Mouse (Mus musculus) MEL (cell line): Measurements from ENCODE around the gene Necab2. TPM values are rescaled to one million over a fixed set of nuclear protein-coding genes. Genes with fewer than 3 reads are reported as not detected.

Source experiments
- DNase-seq: peaks from one replicate; pipeline ENCODE4 v3.0.0; 2011; ENCODE audit warnings: low read depth, low spot score
- H3K27ac ChIP-seq: 2 replicates; pipeline ENCODE4 v1.5.1; 2012; ENCODE audit warnings: low read depth, mild to moderate bottlenecking, control low read depth, low read length, moderate library complexity; ENCODE audit not compliant: control insufficient read depth
- H3K27me3 ChIP-seq, 2 experiments: fragments of 150-350 bp in 1 of 2; sonication (generic) in 1 of 2; 2 replicates each; pipeline ENCODE4 v1.6.1; 2012; ENCODE audit warnings: low read length in 2 of 2, mild to moderate bottlenecking in 2 of 2, improper control_type of control experiment in 1 of 2, moderate library complexity in 1 of 2; ENCODE audit not compliant: insufficient read depth in 2 of 2, control insufficient read depth in 1 of 2
- H3K36me3 ChIP-seq, 2 experiments: 2 replicates each; pipeline ENCODE4 v1.6.1; 2012 to 2014; ENCODE audit warnings: low read length in 2 of 2, improper control_type of control experiment in 1 of 2, inconsistent platforms in 1 of 2, mild to moderate bottlenecking in 1 of 2; ENCODE audit not compliant: insufficient read depth in 2 of 2, control insufficient read depth in 1 of 2
- H3K4me1 ChIP-seq, 2 experiments: fragments of 150-350 bp in 1 of 2; sonication (generic) in 1 of 2; 2 replicates each; pipeline ENCODE4 v1.6.1; 2012; ENCODE audit warnings: low read length in 2 of 2, improper control_type of control experiment in 1 of 2, mild to moderate bottlenecking in 1 of 2; ENCODE audit not compliant: insufficient read depth in 2 of 2, control insufficient read depth in 1 of 2
- H3K4me3 ChIP-seq, 2 experiments: fragments of 150-350 bp in 1 of 2; sonication (generic) in 1 of 2; 2 replicates each; pipeline ENCODE4 v1.5.1; 2012; ENCODE audit warnings: low read depth in 2 of 2, low read length in 2 of 2, mild to moderate bottlenecking in 2 of 2, moderate library complexity in 2 of 2, control low read depth in 1 of 2, improper control_type of control experiment in 1 of 2; ENCODE audit not compliant: control insufficient read depth in 1 of 2, insufficient read depth in 1 of 2
- H3K79me2 ChIP-seq: 2 replicates; pipeline ENCODE4 v1.6.1; 2012; ENCODE audit warnings: mild to moderate bottlenecking, low read length, moderate library complexity; ENCODE audit not compliant: control insufficient read depth, poor library complexity, insufficient read depth
- H3K9ac ChIP-seq: 2 replicates; pipeline ENCODE4 v1.6.1; 2012; ENCODE audit warnings: low read depth, mild to moderate bottlenecking, control low read depth, low read length, moderate library complexity; ENCODE audit not compliant: control insufficient read depth, poor library complexity, severe bottlenecking
- H3K9me3 ChIP-seq: fragments of 150-350 bp; sonication (generic); replicated peaks from 2 replicates; pipeline ENCODE4 v1.6.1; 2012; ENCODE audit warnings: mild to moderate bottlenecking, low read length, improper control_type of control experiment, moderate library complexity; ENCODE audit not compliant: insufficient read depth
- BHLHE40 ChIP-seq: IDR thresholded peaks from 2 replicates; pipeline ENCODE4 v1.6.1; 2012; ENCODE audit warnings: low read depth, mild to moderate bottlenecking, inconsistent platforms, low read length, improper control_type of control experiment, borderline replicate concordance
- CHD1 ChIP-seq: IDR thresholded peaks from 2 replicates; pipeline ENCODE4 v1.6.1; 2012; ENCODE audit warnings: low read depth, mild to moderate bottlenecking, inconsistent platforms, low read length, improper control_type of control experiment
- E2F4 ChIP-seq: IDR thresholded peaks from 2 replicates; pipeline ENCODE4 v1.6.1; 2011; ENCODE audit warnings: low read depth, low read length, improper control_type of control experiment, borderline replicate concordance
- ETS1 ChIP-seq: IDR thresholded peaks from 2 replicates; pipeline ENCODE4 v1.6.1; 2012; ENCODE audit warnings: low read depth, mild to moderate bottlenecking, inconsistent platforms, low read length, improper control_type of control experiment, moderate library complexity
- GABPA ChIP-seq: IDR thresholded peaks from 2 replicates; pipeline ENCODE4 v1.6.1; 2012; ENCODE audit warnings: low read depth, mild to moderate bottlenecking, inconsistent platforms, low read length, improper control_type of control experiment, moderate library complexity
- GATA1 ChIP-seq: IDR thresholded peaks from 2 replicates; pipeline ENCODE4 v1.6.1; 2011; ENCODE audit warnings: low read depth, low read length, improper control_type of control experiment
- MAZ ChIP-seq: IDR thresholded peaks from 2 replicates; pipeline ENCODE4 v1.6.1; 2012; ENCODE audit warnings: low read depth, mild to moderate bottlenecking, inconsistent platforms, low read length, improper control_type of control experiment
- MEF2A ChIP-seq: IDR thresholded peaks from 2 replicates; pipeline ENCODE4 v1.6.1; 2014; ENCODE audit warnings: low read depth, mild to moderate bottlenecking, inconsistent platforms, low read length, improper control_type of control experiment; ENCODE audit not compliant: poor library complexity, insufficient replicate concordance, severe bottlenecking; ENCODE audit errors: extremely low read depth
- MXI1 ChIP-seq: IDR thresholded peaks from 2 replicates; pipeline ENCODE4 v1.6.1; 2011; ENCODE audit warnings: mild to moderate bottlenecking, low read depth, low read length, improper control_type of control experiment
- MYB ChIP-seq: IDR thresholded peaks from 2 replicates; pipeline ENCODE4 v1.6.1; 2011; ENCODE audit warnings: mild to moderate bottlenecking, low read depth, low read length, improper control_type of control experiment
- NELFE ChIP-seq: IDR thresholded peaks from 2 replicates; pipeline ENCODE4 v1.6.1; 2011; ENCODE audit warnings: low read depth, low read length, improper control_type of control experiment
- POLR2A ChIP-seq, 2 experiments: IDR thresholded peaks; 2 replicates each; pipeline ENCODE4 v1.6.1; 2011 to 2012; ENCODE audit warnings: low read length in 2 of 2, mild to moderate bottlenecking in 2 of 2, control low read depth in 1 of 2, improper control_type of control experiment in 1 of 2, low read depth in 1 of 2, moderate library complexity in 1 of 2; ENCODE audit not compliant: control insufficient read depth in 1 of 2, insufficient read depth in 1 of 2, poor library complexity in 1 of 2
- POLR2AphosphoS2 ChIP-seq: IDR thresholded peaks from 2 replicates; pipeline ENCODE4 v1.6.1; 2011; ENCODE audit warnings: low read length, improper control_type of control experiment
- RAD21 ChIP-seq: IDR thresholded peaks from 2 replicates; pipeline ENCODE4 v1.6.1; 2011; ENCODE audit warnings: mild to moderate bottlenecking, low read depth, low read length, improper control_type of control experiment
- SIN3A ChIP-seq: IDR thresholded peaks from 2 replicates; pipeline ENCODE4 v1.6.1; 2012; ENCODE audit warnings: low read length, improper control_type of control experiment, inconsistent platforms
- SMC3 ChIP-seq: IDR thresholded peaks from 2 replicates; pipeline ENCODE4 v1.6.1; 2011; ENCODE audit warnings: low read depth, low read length, improper control_type of control experiment
- TBP ChIP-seq: IDR thresholded peaks from 2 replicates; pipeline ENCODE4 v1.8.0; 2011; ENCODE audit warnings: low read depth, low read length, improper control_type of control experiment
- TCF12 ChIP-seq: IDR thresholded peaks from 2 replicates; pipeline ENCODE4 v1.6.1; 2014; ENCODE audit warnings: low read depth, mild to moderate bottlenecking, inconsistent platforms, low read length, improper control_type of control experiment, moderate library complexity
- UBTF ChIP-seq: IDR thresholded peaks from 2 replicates; pipeline ENCODE4 v1.6.1; 2012; ENCODE audit warnings: low read depth, mild to moderate bottlenecking, inconsistent platforms, low read length, improper control_type of control experiment, moderate library complexity, borderline replicate concordance; ENCODE audit not compliant: insufficient read depth
- ZC3H11A ChIP-seq: IDR thresholded peaks from 2 replicates; pipeline ENCODE4 v1.6.1; 2012; ENCODE audit warnings: low read depth, mild to moderate bottlenecking, inconsistent platforms, low read length, improper control_type of control experiment
- ZMIZ1 ChIP-seq: IDR thresholded peaks from 2 replicates; pipeline ENCODE4 v1.6.1; 2012; ENCODE audit warnings: low read depth, mild to moderate bottlenecking, inconsistent platforms, low read length, improper control_type of control experiment, moderate library complexity
- polyA plus RNA-seq, 2 experiments: library from polyadenylated mRNA; stranded (reverse) in 1 of 2; unstranded in 1 of 2; fragments of >175 nt in 1 of 2; fragments of >200 nt in 1 of 2; gene quantifications; 2 replicates each; pipeline versions ENCODE4 v1.2.1 to v1.2.4; 2012; ENCODE audit warnings: low replicate concordance in 2 of 2, low read depth in 1 of 2; ENCODE audit not compliant: insufficient read length in 2 of 2, insufficient read depth in 1 of 2, missing spikeins in 1 of 2
- total RNA-seq: library from RNA; depleted of rRNA; stranded (reverse); fragments of 300-350 nt; gene quantifications from 2 replicates; pipeline ENCODE4 v1.2.3, GENCODE M21; 2012

Necab2 gene
- total and polyA plus RNA-seq, 3 experiments = 0.06 TPM; not detected in 2

GRCm38 (mm10) chr8:119447781-119448170 lies 1.3 kb downstream of the Necab2 start:
- Histone ChIP-seq H3K4me1 (no peaks in the 10 kb centered on the region), H3K4me3 (no peak overlapping the region), H3K27me3 (no peaks in the 10 kb centered on the region), H3K27ac (no peak overlapping the region), H3K9ac (no peak overlapping the region), H3K79me2 (no peaks in the 10 kb centered on the region), H3K9me3 (no peaks in the 10 kb centered on the region)
- DNase-seq = no peak
- no peak for TF ChIP-seq SMC3
- TF ChIP-seq GATA1 = no peak
- TF ChIP-seq, all 39 proteins: peak for 0
- no peaks in the 10 kb centered on the region for H3K36me3 ChIP-seq

DNA sequence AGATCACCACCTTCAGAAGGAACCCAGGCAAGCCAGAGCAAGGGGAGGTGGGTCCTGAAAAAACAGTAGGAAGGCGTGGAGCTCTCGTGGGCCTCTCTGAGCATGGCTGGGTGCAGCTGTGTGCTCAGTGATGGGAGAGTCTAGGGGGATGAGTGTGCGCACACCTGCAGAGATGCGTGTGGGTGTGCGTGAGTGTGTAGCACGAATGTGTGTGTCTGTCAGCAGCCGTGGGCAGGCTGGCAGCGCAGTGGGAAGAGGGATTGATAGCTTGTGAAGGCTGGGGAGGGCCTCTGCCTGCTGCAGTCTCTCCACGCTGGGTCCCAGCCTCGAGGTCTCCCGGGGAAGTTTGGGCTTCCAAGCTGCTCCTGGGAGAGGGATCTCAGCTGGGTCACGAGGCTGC lies 3.1 kb downstream of the Necab2 start:
- H3K4me3 ChIP-seq = no peak overlapping the region
- H3K27ac ChIP-seq = no peak overlapping the region
- no peaks in the 10 kb centered on the region for H3K9me3 ChIP-seq
- no peaks in the 10 kb centered on the region for H3K79me2 ChIP-seq
- no peak for TF ChIP-seq MEF2A
- TF ChIP-seq SMC3 = no peak
- TF ChIP-seq POLR2A (IDR thresholded peaks at IDR 0.05; ENCODE audit: control insufficient read depth in 1 of 2, insufficient read depth in 1 of 2, low read depth in 1 of 2, low read length in 2 of 2, poor library complexity in 1 of 2) = no peak
- no peak for TF ChIP-seq E2F4
- no peak for TF ChIP-seq TCF12
- no peak for TF ChIP-seq MYB
- no peak for TF ChIP-seq RAD21
- TF ChIP-seq GATA1 = no peak
- no peak for TF ChIP-seq BHLHE40
- TF ChIP-seq SIN3A = no peak
- no peak for TF ChIP-seq POLR2AphosphoS2
- TF ChIP-seq ETS1 = no peak
- no peak for TF ChIP-seq TBP
- H3K27me3 ChIP-seq = peaks cover 0 to 4% of the 10 kb centered on the region in 2 experiments; a peak in 1 of 4 replicates
- H3K36me3 ChIP-seq = no peaks in the 10 kb centered on the region
- no peak for DNase-seq
- H3K9ac ChIP-seq = no peak overlapping the region
- no peaks in the 10 kb centered on the region for H3K4me1 ChIP-seq

DNA sequence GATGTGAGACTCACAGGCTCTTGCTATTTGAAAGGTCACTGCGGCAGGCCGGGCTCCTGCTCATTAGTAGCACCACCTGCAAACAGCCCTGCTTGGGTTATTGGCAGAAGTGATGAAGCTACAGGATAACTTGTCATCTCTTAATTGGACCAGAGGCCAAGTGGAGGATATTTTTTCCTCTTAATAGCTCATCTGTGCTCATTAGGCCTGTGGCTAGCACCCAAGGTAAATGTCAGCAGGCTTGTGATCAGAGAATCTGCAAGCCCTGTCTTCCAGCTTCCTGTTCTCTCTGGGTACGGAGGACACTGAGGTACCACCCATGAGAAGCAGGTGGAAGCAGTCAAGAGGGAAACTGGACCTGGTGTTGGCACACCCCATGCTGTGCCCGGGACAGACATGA lies 4.6 kb downstream of the Necab2 start:
- no peaks in the 10 kb centered on the region for H3K4me1 ChIP-seq
- H3K36me3 ChIP-seq = no peaks in the 10 kb centered on the region
- H3K79me2 ChIP-seq = no peaks in the 10 kb centered on the region
- H3K27ac ChIP-seq = no peak overlapping the region
- no peak for TF ChIP-seq RAD21
- TF ChIP-seq GABPA = no peak
- no peak for TF ChIP-seq BHLHE40
- no peak for TF ChIP-seq ZC3H11A
- no peak for TF ChIP-seq MXI1
- TF ChIP-seq ZMIZ1 = no peak
- TF ChIP-seq SMC3 = no peak
- no peak for TF ChIP-seq MAZ
- no peak for TF ChIP-seq UBTF
- TF ChIP-seq NELFE = no peak
- TF ChIP-seq TBP = no peak
- no peak for TF ChIP-seq CHD1
- no peak for TF ChIP-seq GATA1
- H3K9me3 ChIP-seq = no peaks in the 10 kb centered on the region
- H3K9ac ChIP-seq = no peak overlapping the region
- no peak for DNase-seq
- H3K27me3 ChIP-seq = peaks cover 0 to 6% of the 10 kb centered on the region in 2 experiments; a peak in 2 of 4 replicates
- no peak overlapping the region for H3K4me3 ChIP-seq
